Mouse (Mus musculus) right cerebral cortex, adult 18-20 months (tissue): Measurements from ENCODE around the gene Fbxl14.
"Not testable (repeated sequence)": the region's sequence is repeated elsewhere in the genome, so short reads cannot be mapped to it uniquely, and the experiment has no call there.

Source experiments
- DNase-seq: peaks from one replicate; pipeline ENCODE4 v3.0.0; 2022; ENCODE audit warnings: mixed read lengths

Gene Fbxl14

GRCm38 (mm10) chr6:119479343-119479875 lies at the start of gene Fbxl14:
Gene Fbxl14, plus strand, starts transcription at chr6:119479668.
- peak; percentile 43 for DNase-seq

GRCm38 (mm10) chr6:119430508-119430907 lies 49.0 kb upstream of the Fbxl14 start:
- peak; percentile 52 for DNase-seq

GRCm38 (mm10) chr6:119431751-119432324 lies 47.6 kb upstream of the Fbxl14 start:
- no peak for DNase-seq

GRCm38 (mm10) chr6:119434394-119434793 lies 45.1 kb upstream of the Fbxl14 start:
- DNase-seq: no peak

- DNase-seq: no peak
Measured at GRCm38 (mm10) chr6:119437894-119438761, 41.3 kb upstream of the Fbxl14 start.

DNA sequence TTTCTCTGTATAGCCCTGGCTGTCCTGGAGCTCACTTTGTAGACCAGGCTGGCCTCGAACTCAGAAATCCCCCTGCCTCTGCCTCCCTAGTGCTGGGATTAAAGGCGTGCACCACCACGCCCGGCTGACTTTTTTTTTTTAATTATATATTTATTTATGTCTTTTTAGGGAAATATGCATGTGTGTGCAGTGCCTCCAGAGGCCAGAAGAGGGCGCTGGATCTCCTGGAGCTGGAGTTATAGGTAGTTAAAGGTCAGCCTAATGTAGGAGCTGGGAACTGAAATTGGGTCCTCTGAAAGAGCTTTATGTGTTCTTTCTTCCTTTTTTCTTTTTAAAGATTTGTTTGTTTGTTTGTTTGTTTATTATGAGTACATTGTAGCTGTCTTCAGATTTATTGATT lies 36.7 kb upstream of the Fbxl14 start:
- DNase-seq: not testable (repeated sequence)

DNA sequence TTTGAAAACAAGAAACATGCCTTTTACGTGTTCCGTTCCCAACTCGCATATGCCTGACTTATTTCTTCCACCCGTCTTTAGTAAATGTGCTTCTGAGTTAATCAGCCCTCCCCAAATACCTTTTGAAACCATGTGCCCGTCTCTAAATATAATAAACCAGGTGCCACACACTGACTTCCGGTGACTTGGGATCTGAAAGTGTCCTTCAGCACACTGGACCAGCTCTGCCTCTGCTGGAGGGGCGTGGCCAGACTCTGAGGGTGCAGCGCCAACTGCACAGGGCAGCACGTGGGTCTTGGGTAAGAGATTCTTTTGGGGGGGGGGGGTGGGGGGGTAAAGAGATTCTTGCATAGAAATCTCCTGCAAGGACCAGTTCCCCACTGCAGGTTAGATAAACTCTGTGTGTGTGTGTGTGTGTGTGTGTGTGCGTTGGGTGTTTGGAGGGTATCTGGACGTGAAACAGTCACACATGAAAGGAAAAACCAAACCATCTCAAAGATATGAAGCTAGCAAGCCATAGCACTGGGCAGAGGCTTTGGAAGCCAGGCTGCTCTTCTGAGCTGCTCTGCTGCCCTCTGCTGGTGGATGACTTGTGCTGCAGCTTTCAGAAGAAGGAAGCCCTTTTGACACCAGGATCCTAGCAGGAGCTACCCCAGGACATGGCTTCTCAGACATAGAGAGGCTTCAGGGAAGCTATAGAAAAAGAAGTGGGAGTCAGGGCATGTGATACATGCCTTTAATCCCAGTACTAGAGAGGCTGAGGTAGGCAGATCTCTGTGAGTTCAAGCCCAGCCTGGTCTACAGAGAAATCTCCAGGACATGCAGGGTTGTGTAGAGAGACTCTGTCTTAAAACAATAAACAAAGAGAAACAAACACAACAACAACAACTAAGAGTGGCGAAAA lies 35.5 kb upstream of the Fbxl14 start:
- peak; percentile 81 for DNase-seq

GRCm38 (mm10) chr6:119445671-119446607 lies 33.5 kb upstream of the Fbxl14 start:
- DNase-seq: no peak

GRCm38 (mm10) chr6:119448321-119449059 lies 31.0 kb upstream of the Fbxl14 start:
- no peak for DNase-seq

GRCm38 (mm10) chr6:119449060-119449499 lies 30.4 kb upstream of the Fbxl14 start:
- no peak for DNase-seq

GRCm38 (mm10) chr6:119450965-119451943 lies 28.2 kb upstream of the Fbxl14 start:
- no peak for DNase-seq

DNA sequence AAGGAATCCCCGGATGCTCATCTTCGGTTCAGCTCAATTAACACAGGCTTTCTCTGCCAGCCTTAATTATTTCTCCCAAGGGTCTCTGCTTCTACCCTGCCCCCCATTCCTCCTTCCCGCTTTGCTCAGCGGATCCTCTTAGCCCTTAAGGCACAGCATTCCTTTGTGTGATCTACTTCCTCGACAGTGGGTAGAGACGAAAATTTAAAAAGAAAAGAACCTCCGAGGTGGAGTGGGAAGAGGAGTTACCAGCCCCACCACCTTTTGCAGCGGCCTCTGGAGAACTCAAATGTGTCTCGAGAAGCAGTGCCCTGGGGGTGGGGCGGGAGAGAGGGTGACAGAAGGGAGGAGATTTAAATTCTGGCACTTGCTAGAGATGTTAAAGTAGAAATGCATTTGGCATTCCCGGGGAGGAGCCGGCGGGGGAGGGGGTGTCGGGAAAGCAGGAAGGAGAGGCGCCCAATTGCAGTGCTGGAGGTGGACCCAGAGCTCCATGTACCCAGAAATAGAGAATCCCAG lies 27.4 kb upstream of the Fbxl14 start:
- DNase-seq: peak; percentile 89

GRCm38 (mm10) chr6:119458166-119458565 lies 21.3 kb upstream of the Fbxl14 start:
- DNase-seq: no peak

DNA sequence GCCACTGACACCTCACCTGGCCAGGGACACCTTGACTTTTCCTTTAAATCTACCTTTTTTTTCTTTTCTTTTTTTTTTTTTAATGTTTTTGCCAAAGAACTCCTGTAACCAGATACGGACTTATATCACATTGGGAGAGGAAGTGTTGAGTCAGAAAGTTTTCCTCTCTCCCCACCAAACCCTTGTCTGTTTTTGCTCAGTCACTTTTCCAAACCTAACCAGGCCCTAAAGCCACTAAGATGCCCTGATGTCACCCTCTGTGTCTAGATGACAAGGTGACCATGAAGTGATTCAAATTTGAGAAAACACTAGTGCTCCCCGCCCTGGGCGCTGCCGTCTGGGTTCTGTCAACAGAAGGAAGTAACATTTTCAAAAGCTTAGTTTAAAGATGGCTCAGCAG lies 20.4 kb upstream of the Fbxl14 start:
- DNase-seq: no peak

DNA sequence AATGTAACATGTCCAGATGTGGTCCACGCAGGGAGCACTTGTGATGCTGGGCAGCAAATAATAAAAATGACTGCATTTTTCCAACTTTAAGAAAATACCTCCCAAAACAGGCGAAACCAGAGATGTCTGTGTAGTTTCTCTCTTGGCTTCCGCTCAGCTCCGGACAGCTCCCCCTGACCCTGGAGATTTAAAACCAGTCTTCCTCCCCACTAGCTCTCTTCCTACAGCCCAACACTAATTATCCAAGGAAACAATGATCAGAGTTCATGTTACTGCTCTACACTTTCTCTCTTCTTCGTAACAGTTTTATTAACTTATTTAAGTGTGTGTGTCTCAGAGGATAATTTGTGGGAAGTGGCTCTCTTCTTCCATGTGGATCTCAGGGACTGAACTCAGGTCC lies 19.1 kb upstream of the Fbxl14 start:
- no peak for DNase-seq

DNA sequence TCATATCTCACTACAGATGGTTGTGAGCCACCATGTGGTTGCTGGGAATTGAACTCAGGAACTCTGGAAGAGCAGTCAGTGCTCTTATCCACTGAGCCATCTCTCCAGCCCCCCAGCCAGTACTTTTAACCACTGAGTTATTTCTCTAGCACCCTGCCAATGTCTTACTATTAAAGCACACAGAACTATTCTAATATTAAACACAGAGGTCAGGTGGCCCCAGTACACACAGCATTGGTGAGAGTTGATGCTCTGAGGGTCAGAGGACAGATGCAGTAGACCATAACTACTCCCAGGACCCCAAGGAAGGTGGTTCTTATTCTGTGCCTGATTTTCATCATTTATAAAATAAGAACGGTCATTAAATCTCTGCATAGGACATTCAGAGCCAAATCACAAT lies 13.3 kb upstream of the Fbxl14 start:
- DNase-seq: no peak

- DNase-seq: no peak
Measured at GRCm38 (mm10) chr6:119466921-119467784, 12.3 kb upstream of the Fbxl14 start.

- DNase-seq: no peak
Measured at GRCm38 (mm10) chr6:119467785-119468059, 11.7 kb upstream of the Fbxl14 start.

DNA sequence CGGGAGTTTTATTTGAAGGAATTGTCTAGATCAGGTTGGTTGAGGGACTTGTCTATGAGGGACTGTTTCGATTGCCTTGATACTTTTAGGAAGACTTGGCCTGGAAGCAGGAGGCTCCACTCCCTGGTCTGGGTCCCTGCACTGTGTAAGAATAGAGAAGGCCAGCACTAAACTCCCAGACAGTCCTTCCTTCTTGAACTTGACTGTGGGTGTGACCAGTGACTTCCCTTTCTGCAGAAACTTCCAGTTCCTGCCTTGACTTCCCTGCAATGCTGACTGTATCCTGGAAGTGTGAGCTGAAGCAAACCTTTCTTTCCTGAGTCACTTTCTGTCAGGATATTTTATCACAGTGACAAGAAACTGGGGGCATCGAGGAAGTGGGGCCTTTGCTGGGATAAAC lies 8.7 kb upstream of the Fbxl14 start:
- no peak for DNase-seq
